Mouse (Mus musculus) spleen, adult 18-20 months (tissue): ENCODE measurements around the gene Angptl2.
"Not testable (repeated sequence)": the region's sequence is repeated elsewhere in the genome, so short reads cannot be mapped to it uniquely, and the experiment has no call there.

ENCODE experiments used
- DNase-seq, 2 experiments: peaks; one replicate each; pipeline ENCODE4 v3.0.0; 2022; ENCODE audit warnings: mixed read lengths in 2 of 2

Gene Angptl2

GRCm38 (mm10) chr2:33203284-33203683, 12.6 kb upstream of the Angptl2 start:
- DNase-seq = no peak

- DNase-seq = no peak
Observed at GRCm38 (mm10) chr2:33204980-33205379, 10.9 kb upstream of the Angptl2 start.

- no peak for DNase-seq
Observed at GRCm38 (mm10) chr2:33205939-33206525, 9.8 kb upstream of the Angptl2 start.

GRCm38 (mm10) chr2:33207069-33207468, 8.8 kb upstream of the Angptl2 start:
- no peak for DNase-seq

- no peak for DNase-seq
Observed at GRCm38 (mm10) chr2:33208134-33208533, 7.7 kb upstream of the Angptl2 start.

GRCm38 (mm10) chr2:33210841-33211240, 5.0 kb upstream of the Angptl2 start:
- DNase-seq = no peak

- DNase-seq = not testable (repeated sequence)
Observed at GRCm38 (mm10) chr2:33211263-33211662, 4.6 kb upstream of the Angptl2 start.

GRCm38 (mm10) chr2:33215177-33215699, 631 bp upstream of the Angptl2 start:
- DNase-seq = no peak

GRCm38 (mm10) chr2:33216645-33217424, 966 bp downstream of the Angptl2 start:
- DNase-seq = no peak

- DNase-seq = peak in 1 of 2 experiments; percentile 8
Observed at GRCm38 (mm10) chr2:33217425-33217794, 1.5 kb downstream of the Angptl2 start.

- peak in 1 of 2 experiments; percentile 21 for DNase-seq
Observed at GRCm38 (mm10) chr2:33218903-33219625, 3.2 kb downstream of the Angptl2 start.

- DNase-seq = no peak
Observed at GRCm38 (mm10) chr2:33219637-33220036, 3.8 kb downstream of the Angptl2 start.

GRCm38 (mm10) chr2:33220246-33220645, 4.4 kb downstream of the Angptl2 start:
- no peak for DNase-seq

- no peak for DNase-seq
Observed at GRCm38 (mm10) chr2:33220674-33221338, 4.9 kb downstream of the Angptl2 start.

- DNase-seq = no peak
Observed at GRCm38 (mm10) chr2:33221339-33221900, 5.6 kb downstream of the Angptl2 start.

GRCm38 (mm10) chr2:33222480-33222879, 6.6 kb downstream of the Angptl2 start:
- no peak for DNase-seq

- no peak for DNase-seq
Observed at GRCm38 (mm10) chr2:33223656-33224358, 7.9 kb downstream of the Angptl2 start.

GRCm38 (mm10) chr2:33225921-33226320, 10.1 kb downstream of the Angptl2 start:
- no peak for DNase-seq

GRCm38 (mm10) chr2:33228077-33228476, 12.2 kb downstream of the Angptl2 start:
- no peak for DNase-seq

GRCm38 (mm10) chr2:33228551-33228950, 12.7 kb downstream of the Angptl2 start:
- no peak for DNase-seq

- no peak for DNase-seq
Observed at GRCm38 (mm10) chr2:33230701-33231100, 14.8 kb downstream of the Angptl2 start.

- DNase-seq = no peak
Observed at GRCm38 (mm10) chr2:33231788-33232187, 15.9 kb downstream of the Angptl2 start.
